Mouse (Mus musculus) kidney, postnatal 0 days (tissue): ENCODE measurements around the gene Cryba4. TPM values are rescaled to one million over a fixed set of nuclear protein-coding genes. Genes with fewer than 3 reads are reported as not detected.

Experiments used
- ATAC-seq: fragments of 200-750 bp; cut with Nextera tagmentation; replicated peaks from 2 replicates; pipeline ENCODE4 v1.8.0; 2017; ENCODE audit warnings: low read depth, moderate number of reproducible peaks, moderate TSS enrichment, moderate library complexity; ENCODE audit not compliant: low FRiP score
- DNase-seq: peaks from one replicate; pipeline ENCODE4 v3.0.0-alpha.2; 2016; ENCODE audit warnings: low spot score
- H3K27ac ChIP-seq: fragments of 300-500 bp; sonication (generic); 2 replicates; pipeline ENCODE4 v1.5.1; 2014; ENCODE audit warnings: mild to moderate bottlenecking
- H3K27me3 ChIP-seq: fragments of 300-500 bp; sonication (generic); 2 replicates; pipeline ENCODE4 v1.6.1; 2014; ENCODE audit warnings: low read length, mixed read lengths; ENCODE audit not compliant: insufficient read depth
- H3K36me3 ChIP-seq: fragments of 300-500 bp; sonication (generic); 2 replicates; pipeline ENCODE4 v1.6.1; 2014; ENCODE audit warnings: low read length, mixed read lengths; ENCODE audit not compliant: insufficient read depth
- H3K4me1 ChIP-seq: fragments of 300-500 bp; sonication (generic); replicated peaks from 2 replicates; pipeline ENCODE4 v1.6.1; 2014; ENCODE audit warnings: antibody characterized with exemption, low read length, mixed read lengths; ENCODE audit not compliant: insufficient read depth
- H3K4me2 ChIP-seq: fragments of 300-500 bp; sonication (generic); 2 replicates; pipeline ENCODE4 v1.6.1; 2014; ENCODE audit warnings: mild to moderate bottlenecking, low read length, moderate library complexity, mixed read lengths
- H3K4me3 ChIP-seq: fragments of 300-500 bp; sonication (generic); replicated peaks from 2 replicates; pipeline ENCODE4 v1.5.1; 2014; ENCODE audit warnings: low read depth, low read length
- H3K9ac ChIP-seq: fragments of 300-500 bp; sonication (generic); 2 replicates; pipeline ENCODE4 v1.6.1; 2014; ENCODE audit warnings: low read depth, low read length
- H3K9me3 ChIP-seq: fragments of 300-500 bp; sonication (generic); replicated peaks from 2 replicates; pipeline ENCODE4 v1.6.1; 2016; ENCODE audit warnings: low read length, inconsistent platforms, mixed read lengths
- CTCF ChIP-seq: IDR thresholded peaks from 2 replicates; pipeline ENCODE4 v1.5.1; 2016; ENCODE audit warnings: antibody characterized with exemption, low read depth, mild to moderate bottlenecking, moderate library complexity
- WGBS: fragments of 180-500 bp; shearing (Covaris S2); extraction: QIAGEN DNeasy Blood & Tissue Kit; methylation state at CpG from one replicate; pipeline ENCODE4 v1.1.7; 2014; 5-methylcytosine and 5-hydroxymethylcytosine counted together
- polyA plus RNA-seq: library from polyadenylated mRNA; unstranded; fragments of >200 nt; fragmentation: Nextera tagmentation; extraction: Ambion mirVana; gene quantifications from 2 replicates; pipeline ENCODE4 v1.2.1, GENCODE M21; 2015

The Cryba4 gene
- polyA plus RNA-seq, 1 experiment from 2014 or later, result 0.58 TPM

DNA sequence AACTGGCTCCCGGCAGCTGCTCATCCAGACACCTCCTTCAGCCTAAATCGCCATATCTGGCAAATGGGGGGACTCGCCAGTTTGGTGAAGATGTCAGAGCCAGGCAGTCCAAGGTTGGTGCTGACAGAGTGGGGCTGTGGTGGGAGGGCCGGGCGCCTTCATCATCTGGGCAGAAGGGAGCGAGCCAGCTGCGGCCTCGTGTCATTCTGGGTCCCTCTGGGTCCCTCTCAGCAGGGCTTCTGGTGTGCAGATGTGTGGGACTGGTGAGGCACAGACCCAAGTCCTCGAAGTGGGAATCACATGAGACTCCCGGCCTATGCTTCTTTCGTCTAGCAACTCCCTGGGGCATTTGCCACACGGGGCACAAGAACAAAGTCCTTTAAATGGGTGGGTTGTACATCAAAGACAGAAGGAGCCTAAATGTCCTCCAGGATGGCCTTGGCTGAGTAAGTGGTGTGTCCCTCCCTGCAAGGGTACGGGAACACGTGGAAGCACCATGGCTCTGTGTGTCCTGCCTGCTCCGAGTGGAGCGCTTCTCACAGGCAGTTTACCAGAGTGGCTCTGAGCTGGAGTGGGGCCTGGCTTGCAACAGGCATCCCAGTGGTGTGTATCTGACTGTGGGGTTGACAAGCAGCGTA lies 40.1 kb upstream of the Cryba4 start:
- 70% methylated on average over 17 of the region's 17 CpGs for WGBS
- no peak for ATAC-seq
- Histone ChIP-seq H3K4me2 (no peak overlapping the region), H3K9me3 (no peaks in the 10 kb centered on the region), H3K4me1 (peaks cover 29% of the 10 kb centered on the region), H3K36me3 (no peaks in the 10 kb centered on the region), H3K4me3 (no peak overlapping the region), H3K27ac (no peak overlapping the region; the same call in 1 of the 2 replicates), H3K9ac (no peak overlapping the region), H3K27me3 (no peaks in the 10 kb centered on the region)
- no peak for DNase-seq
- no peak for TF ChIP-seq CTCF

DNA sequence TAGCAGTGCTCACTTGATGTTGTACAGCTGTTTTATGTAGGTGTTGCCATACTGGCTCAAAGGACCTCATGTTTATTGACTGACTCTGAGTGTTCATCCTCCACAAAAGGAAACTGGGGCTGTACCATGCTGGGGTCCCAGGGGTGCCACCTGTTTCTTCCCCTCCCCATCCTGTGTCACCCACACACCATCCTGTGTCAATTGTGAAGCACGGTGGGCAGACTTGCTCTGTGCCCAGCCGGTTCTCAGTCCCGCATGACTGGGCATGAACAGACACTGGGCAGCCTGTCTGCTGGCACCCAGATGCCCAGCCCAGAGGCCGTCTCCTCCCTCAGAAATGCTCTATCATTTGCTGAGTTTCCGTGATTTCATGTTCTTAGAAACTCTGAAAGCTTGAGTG lies 39.5 kb upstream of the Cryba4 start:
- Histone ChIP-seq H3K4me2 (no peak overlapping the region), H3K9me3 (no peaks in the 10 kb centered on the region), H3K4me1 (peaks cover 29% of the 10 kb centered on the region), H3K27me3 (no peaks in the 10 kb centered on the region), H3K9ac (no peak overlapping the region), H3K36me3 (no peaks in the 10 kb centered on the region), H3K27ac (no peak overlapping the region), H3K4me3 (no peak overlapping the region)
- 33% methylated on average over 5 of the region's 5 CpGs for WGBS
- DNase-seq (no peak), ATAC-seq (0 out of 2 replicates have a peak, but pooled peaks have one; percentile 31)
- no peak for TF ChIP-seq CTCF

DNA sequence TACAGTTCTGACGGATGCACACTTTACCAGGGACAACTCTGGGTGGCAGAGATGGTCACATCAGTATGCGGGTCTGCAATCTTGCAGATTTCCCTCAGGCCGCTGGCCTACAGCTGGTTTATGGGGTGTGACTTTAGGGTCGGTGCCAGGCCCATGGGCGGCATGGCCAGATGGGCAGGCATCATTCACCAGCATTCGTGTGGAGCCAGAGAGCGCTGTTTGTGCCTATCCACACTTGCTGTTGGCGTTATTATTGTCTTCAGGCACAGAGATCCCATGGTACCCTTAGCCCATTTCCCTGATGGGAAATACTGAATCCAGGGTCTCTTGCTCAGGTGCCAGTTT lies 38.2 kb upstream of the Cryba4 start:
- Histone ChIP-seq H3K9ac (no peak overlapping the region), H3K36me3 (no peaks in the 10 kb centered on the region), H3K4me3 (no peak overlapping the region), H3K4me2 (no peak overlapping the region), H3K9me3 (no peaks in the 10 kb centered on the region), H3K27me3 (no peaks in the 10 kb centered on the region), H3K4me1 (peaks cover 29% of the 10 kb centered on the region), H3K27ac (no peak overlapping the region)
- ATAC-seq (no peak), DNase-seq (no peak)
- 54% methylated on average over 8 of the region's 8 CpGs for WGBS
- TF ChIP-seq CTCF, result no peak

DNA sequence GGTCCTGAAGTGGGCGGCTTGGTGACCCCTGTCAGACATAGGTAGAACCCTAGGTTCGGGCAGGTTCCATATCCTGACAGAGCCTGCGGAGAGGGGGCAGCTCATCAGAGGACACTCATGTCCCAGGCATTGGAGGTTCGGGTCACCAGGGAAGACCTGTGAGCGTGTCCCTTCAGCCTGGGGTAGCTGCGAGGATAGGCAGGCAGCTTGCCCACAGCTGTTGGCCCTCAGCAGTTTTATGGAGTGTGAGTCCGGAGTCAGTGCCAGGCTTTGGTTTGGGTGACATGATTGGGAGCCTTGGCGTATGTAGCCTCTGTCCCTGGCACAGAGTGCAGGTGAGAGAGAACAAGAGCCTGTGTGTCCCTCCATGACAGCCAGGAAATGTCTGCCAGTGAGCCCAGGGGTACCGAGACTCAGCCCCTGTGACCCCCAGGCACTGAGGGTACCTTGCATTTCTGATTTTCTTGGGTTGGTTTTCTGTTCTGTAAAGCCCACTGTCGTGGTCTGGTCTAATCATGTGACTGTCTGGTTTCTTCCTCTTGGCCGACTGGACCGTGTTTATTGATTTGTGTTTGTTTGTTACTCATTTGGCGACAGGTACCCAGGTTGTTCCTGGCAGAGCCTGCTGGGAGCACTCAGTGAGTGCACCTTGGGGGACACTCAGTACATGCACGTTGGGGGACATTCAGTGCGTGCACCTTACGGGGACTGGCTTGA lies 37.7 kb upstream of the Cryba4 start:
- Histone ChIP-seq H3K4me3 (no peak overlapping the region), H3K36me3 (no peaks in the 10 kb centered on the region), H3K27ac (no peak overlapping the region), H3K9me3 (no peaks in the 10 kb centered on the region), H3K4me1 (peaks cover 25% of the 10 kb centered on the region), H3K9ac (no peak overlapping the region), H3K27me3 (no peaks in the 10 kb centered on the region), H3K4me2 (peak overlapping the region; percentile 27; the same call in 1 of the 2 replicates)
- DNase-seq (no peak), ATAC-seq (no peak)
- 56% methylated on average over 16 of the region's 16 CpGs for WGBS
- no peak for TF ChIP-seq CTCF

DNA sequence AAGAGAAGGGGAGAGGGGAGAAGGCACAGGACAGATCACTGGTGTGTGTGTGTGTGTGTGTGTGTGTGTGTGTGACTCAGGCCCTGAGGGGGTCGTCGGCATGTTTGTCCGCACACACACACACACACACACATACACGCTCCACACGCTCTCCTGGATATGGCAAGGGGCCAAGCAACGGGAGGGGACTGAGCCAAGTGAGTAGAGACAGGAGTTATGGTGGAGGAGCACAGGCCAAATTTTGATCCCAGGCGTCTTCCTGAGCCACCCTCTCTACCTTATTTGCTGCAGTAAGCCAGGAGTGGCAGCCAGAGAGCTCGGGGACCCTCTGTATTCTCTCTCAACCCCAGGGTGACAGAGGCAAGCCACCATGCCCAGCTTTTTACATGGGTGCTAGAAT lies 36.9 kb upstream of the Cryba4 start:
- 35% methylated on average over 8 of the region's 8 CpGs for WGBS
- peak overlapping the region; percentile 27; the same call in 1 of the 2 replicates for H3K4me2 ChIP-seq
- no peaks in the 10 kb centered on the region for H3K9me3 ChIP-seq
- ATAC-seq (no peak), DNase-seq (no peak)
- H3K4me1 ChIP-seq, result peaks cover 18% of the 10 kb centered on the region; the same call in 1 of the 2 replicates
- H3K9ac ChIP-seq, result no peak overlapping the region
- H3K4me3 ChIP-seq, result no peak overlapping the region
- H3K36me3 ChIP-seq, result no peaks in the 10 kb centered on the region
- no peaks in the 10 kb centered on the region for H3K27me3 ChIP-seq
- no peak overlapping the region for H3K27ac ChIP-seq
- no peak for TF ChIP-seq CTCF

DNA sequence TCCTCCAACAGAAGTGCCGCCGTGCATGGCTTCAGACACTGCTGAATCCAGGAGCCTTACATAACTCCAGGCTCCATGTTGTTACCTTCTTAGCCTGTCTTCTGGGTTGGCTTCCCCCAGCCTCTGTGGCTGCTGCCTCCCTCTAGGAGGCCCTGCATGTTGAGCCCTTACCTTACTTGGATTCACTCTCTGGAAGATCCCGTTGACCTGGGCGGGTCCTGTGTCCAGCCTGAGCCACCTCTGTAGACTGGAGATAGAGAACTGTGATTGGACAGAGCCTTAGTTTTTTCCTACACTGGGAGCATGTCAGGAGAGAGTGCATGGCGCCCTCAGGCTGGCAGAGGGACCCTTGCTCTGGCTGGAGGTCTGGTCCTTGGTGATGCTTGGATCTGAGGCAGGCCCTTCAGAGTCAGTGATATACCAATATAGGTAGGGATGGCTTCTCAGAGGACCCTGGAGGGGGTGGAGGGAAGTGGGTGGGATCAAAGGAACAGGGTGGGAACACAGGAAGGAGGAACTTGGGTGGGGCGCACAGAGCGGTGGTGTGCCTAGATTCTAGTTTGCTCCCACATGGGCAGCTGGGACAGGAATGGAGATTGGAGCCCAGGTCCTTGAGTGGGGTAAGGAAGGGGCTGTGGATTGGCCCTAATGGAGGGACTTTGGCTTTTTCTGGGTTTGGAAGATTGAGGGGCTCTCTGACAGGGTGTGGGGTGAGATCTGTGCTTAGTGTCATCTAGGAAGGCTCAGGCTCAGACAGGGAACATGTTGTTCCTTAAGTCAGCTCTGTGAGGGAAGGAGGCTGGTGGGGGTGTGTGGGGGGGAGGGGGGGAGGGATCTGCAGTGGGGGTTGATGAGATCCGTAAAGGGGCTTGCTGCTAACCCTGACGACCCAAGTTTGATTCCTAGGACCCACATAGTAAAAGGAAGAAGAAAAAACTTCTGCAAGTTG lies 36.1 kb upstream of the Cryba4 start:
- TF ChIP-seq CTCF, result no peak
- Histone ChIP-seq H3K4me3 (no peak overlapping the region), H3K27ac (0 out of 2 replicates have a peak overlapping the region, but pooled peaks have one; percentile 22), H3K36me3 (no peaks in the 10 kb centered on the region), H3K27me3 (no peaks in the 10 kb centered on the region), H3K4me2 (peak overlapping the region; percentile 27; the same call in 1 of the 2 replicates), H3K9ac (no peak overlapping the region), H3K4me1 (peaks cover 18% of the 10 kb centered on the region; the same call in 1 of the 2 replicates), H3K9me3 (no peaks in the 10 kb centered on the region)
- DNase-seq (no peak), ATAC-seq (no peak)
- whole genome bisulfite sequencing, result 71% methylated on average over 9 of the region's 9 CpGs
